Mouse (Mus musculus) midbrain, embryonic 10.5 days (tissue): Measurements from ENCODE around the gene Maml1. TPM values are rescaled to one million over a fixed set of nuclear protein-coding genes. Genes with fewer than 3 reads are reported as not detected.

ENCODE experiments used
- DNase-seq: peaks from one replicate; pipeline ENCODE4 v3.0.0-alpha.2; 2017; ENCODE audit warnings: low spot score
- H3K27ac ChIP-seq: fragments of 300-500 bp; sonication (generic); replicated peaks from 2 replicates; pipeline ENCODE4 v1.5.1; 2016; ENCODE audit warnings: mild to moderate bottlenecking
- H3K27me3 ChIP-seq: fragments of 300-500 bp; sonication (generic); 2 replicates; pipeline ENCODE4 v1.6.1; 2016; ENCODE audit warnings: low read depth, mild to moderate bottlenecking; ENCODE audit not compliant: poor library complexity, severe bottlenecking
- H3K36me3 ChIP-seq: fragments of 300-500 bp; sonication (generic); 2 replicates; pipeline ENCODE4 v1.6.1; 2016; ENCODE audit warnings: mild to moderate bottlenecking, moderate library complexity
- H3K4me1 ChIP-seq: fragments of 300-500 bp; sonication (generic); 2 replicates; pipeline ENCODE4 v1.6.1; 2016
- H3K4me3 ChIP-seq: fragments of 300-500 bp; sonication (generic); 2 replicates; pipeline ENCODE4 v1.5.1; 2016; ENCODE audit warnings: mild to moderate bottlenecking, moderate library complexity
- H3K9me3 ChIP-seq: fragments of 300-500 bp; sonication (generic); replicated peaks from 2 replicates; pipeline ENCODE4 v1.6.1; 2016; ENCODE audit warnings: mild to moderate bottlenecking
- WGBS: fragments of 180-500 bp; shearing (Covaris S2); methylation state at CpG from one replicate; pipeline ENCODE4 v1.1.7; 2016; 5-methylcytosine and 5-hydroxymethylcytosine counted together
- polyA plus RNA-seq: library from polyadenylated mRNA; unstranded; fragments of >200 nt; fragmentation: Nextera tagmentation; extraction: Ambion mirVana; gene quantifications from 2 replicates; pipeline ENCODE4 v1.2.1, GENCODE M21; 2016

Gene Maml1
- polyA plus RNA-seq, 1 experiment from 2014 or later, result 5.6 TPM

GRCm38 (mm10) chr11:50252166-50252565, 39.9 kb downstream of the Maml1 start:
- H3K4me1 ChIP-seq, result peaks cover 13% of the 10 kb centered on the region; the same call in 1 of the 2 replicates

GRCm38 (mm10) chr11:50248473-50249171, 43.5 kb downstream of the Maml1 start:
- DNase-seq, result no peak
- H3K36me3 ChIP-seq, result no peaks in the 10 kb centered on the region
- no peaks in the 10 kb centered on the region for H3K27me3 ChIP-seq
- WGBS, result 85% methylated on average over 7 of the region's 7 CpGs
- no peaks in the 10 kb centered on the region for H3K9me3 ChIP-seq
- H3K4me1 ChIP-seq, result peaks cover 13% of the 10 kb centered on the region; the same call in 1 of the 2 replicates
- no peak overlapping the region for H3K27ac ChIP-seq
- H3K4me3 ChIP-seq, result no peak overlapping the region

More at GRCm38 (mm10) chr11:50252166-50252565, 39.9 kb downstream of the Maml1 start:
- H3K4me3 ChIP-seq, result no peak overlapping the region
- H3K27me3 ChIP-seq, result no peaks in the 10 kb centered on the region
- H3K27ac ChIP-seq, result peak overlapping the region; percentile 46; the same call in 1 of the 2 replicates
- H3K36me3 ChIP-seq, result peaks cover 20% of the 10 kb centered on the region
- 72% methylated on average over 3 of the region's 3 CpGs for WGBS
- no peaks in the 10 kb centered on the region for H3K9me3 ChIP-seq
- DNase-seq, result no peak

DNA sequence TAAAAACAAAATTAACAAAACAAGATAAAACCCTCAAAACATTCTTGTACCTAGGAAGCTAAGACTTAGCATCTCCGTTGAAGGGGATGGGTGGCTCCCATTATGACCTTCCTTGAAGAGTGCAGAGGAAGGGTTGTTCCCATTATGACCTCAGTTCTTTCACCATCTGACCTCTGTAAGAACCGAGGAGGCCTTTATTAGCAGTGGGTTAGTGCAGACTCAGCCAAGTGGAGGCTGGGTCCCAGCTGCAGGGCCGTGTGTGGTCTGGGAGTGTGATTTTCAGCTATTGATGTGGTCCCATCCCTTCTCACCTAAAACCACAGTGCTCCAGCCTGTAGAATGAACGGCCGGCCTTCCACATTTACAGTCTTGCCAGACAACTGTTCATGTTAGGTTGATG, 46.8 kb downstream of the Maml1 start:
- no peaks in the 10 kb centered on the region for H3K27me3 ChIP-seq
- WGBS, result 77% methylated on average over 5 of the region's 5 CpGs
- no peak overlapping the region for H3K4me3 ChIP-seq
- no peaks in the 10 kb centered on the region for H3K9me3 ChIP-seq
- H3K36me3 ChIP-seq, result no peaks in the 10 kb centered on the region
- H3K4me1 ChIP-seq, result no peaks in the 10 kb centered on the region
- DNase-seq, result no peak
- H3K27ac ChIP-seq, result no peak overlapping the region

GRCm38 (mm10) chr11:50243926-50244325, 48.2 kb downstream of the Maml1 start:
- WGBS, result 90% methylated on average over 6 of the region's 6 CpGs
- H3K27ac ChIP-seq, result no peak overlapping the region
- no peak for DNase-seq
- H3K4me1 ChIP-seq, result no peaks in the 10 kb centered on the region
- H3K9me3 ChIP-seq, result no peaks in the 10 kb centered on the region
- peaks cover 9% of the 10 kb centered on the region for H3K27me3 ChIP-seq
- no peaks in the 10 kb centered on the region for H3K36me3 ChIP-seq
- H3K4me3 ChIP-seq, result no peak overlapping the region

DNA sequence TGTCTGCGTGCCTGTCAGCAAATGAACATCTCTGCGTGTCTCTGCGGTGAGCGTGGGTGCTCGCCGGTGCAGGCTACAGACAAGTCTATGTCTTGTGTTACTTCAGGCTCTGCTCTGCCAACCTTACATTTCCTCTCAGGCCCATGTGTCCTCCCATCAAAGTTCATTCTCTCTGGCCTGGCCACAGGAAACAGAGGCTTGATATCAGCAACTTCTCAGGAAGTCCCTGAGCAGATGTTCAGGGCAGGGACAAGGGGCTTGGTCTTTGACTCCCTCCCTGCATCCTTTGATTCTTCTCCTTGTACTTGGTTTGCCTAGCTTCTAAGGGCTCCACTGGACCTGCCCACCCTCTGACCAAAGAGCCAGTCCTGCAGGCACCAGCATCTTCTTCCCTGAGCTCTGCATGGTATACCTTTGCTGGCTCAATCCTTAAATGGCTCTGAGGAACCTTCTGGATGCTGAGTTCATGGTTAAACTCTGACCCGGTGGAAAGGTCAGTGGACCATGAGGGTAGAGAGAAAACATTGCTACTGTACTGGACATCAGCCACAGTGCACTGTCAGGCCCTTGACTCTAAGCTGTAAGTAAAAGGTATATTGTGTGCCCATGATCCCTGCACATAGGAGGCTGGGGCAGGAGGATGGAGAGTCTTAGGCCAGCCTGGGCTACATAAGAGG, 51.7 kb downstream of the Maml1 start:
- 90% methylated on average over 7 of the region's 7 CpGs for WGBS
- Histone ChIP-seq H3K27ac (no peak overlapping the region), H3K4me1 (peaks cover 21% of the 10 kb centered on the region), H3K36me3 (0 out of 2 replicates have a peak, but pooled peaks cover 1% of the 10 kb centered on the region), H3K9me3 (no peaks in the 10 kb centered on the region), H3K4me3 (no peak overlapping the region), H3K27me3 (peaks cover 44% of the 10 kb centered on the region)
- DNase-seq, result no peak

GRCm38 (mm10) chr11:50238821-50239791, 53.0 kb downstream of the Maml1 start:
- Histone ChIP-seq H3K36me3 (peaks cover 14% of the 10 kb centered on the region), H3K9me3 (no peaks in the 10 kb centered on the region), H3K27ac (no peak overlapping the region), H3K27me3 (peaks cover 53% of the 10 kb centered on the region), H3K4me1 (peaks cover 21% of the 10 kb centered on the region), H3K4me3 (no peak overlapping the region)
- DNase-seq, result no peak
- 94% methylated on average over 9 of the region's 9 CpGs for WGBS

DNA sequence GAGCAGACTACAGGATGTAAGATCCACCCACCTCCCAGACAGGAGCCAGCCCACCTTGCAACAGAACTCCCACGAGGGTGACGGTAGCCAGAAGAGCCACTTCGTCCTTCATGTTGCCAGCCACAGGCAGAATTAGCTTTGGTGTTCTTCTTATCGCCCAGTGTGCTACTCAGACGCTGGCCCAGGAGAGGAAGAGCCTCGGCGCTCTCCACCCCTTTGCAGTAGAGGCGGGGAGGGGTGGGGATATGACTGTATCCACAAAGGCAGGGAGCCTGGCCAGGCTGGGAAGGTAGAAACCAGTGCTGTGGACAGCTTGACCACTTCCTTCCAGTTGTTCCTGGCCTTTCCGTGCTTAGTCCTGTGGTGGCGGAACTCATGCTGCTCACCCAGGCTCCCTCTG, 53.8 kb downstream of the Maml1 start, which contains the start of gene Ltc4s:
Gene Ltc4s (minus strand): TSS at position 293 of the 400 bp plus-strand sequence.
- 46% methylated on average over 10 of the region's 10 CpGs for WGBS
- Histone ChIP-seq H3K27ac (no peak within 1 kb of the TSS), H3K4me1 (peaks cover 21% of the 10 kb centered on the region), H3K9me3 (no peaks in the 10 kb centered on the region), H3K27me3 (peaks cover 55% of the 10 kb centered on the region), H3K4me3 (peak within 1 kb of the TSS; percentile 77), H3K36me3 (peaks cover 22% of the 10 kb centered on the region)
- DNase-seq, result no peak

DNA sequence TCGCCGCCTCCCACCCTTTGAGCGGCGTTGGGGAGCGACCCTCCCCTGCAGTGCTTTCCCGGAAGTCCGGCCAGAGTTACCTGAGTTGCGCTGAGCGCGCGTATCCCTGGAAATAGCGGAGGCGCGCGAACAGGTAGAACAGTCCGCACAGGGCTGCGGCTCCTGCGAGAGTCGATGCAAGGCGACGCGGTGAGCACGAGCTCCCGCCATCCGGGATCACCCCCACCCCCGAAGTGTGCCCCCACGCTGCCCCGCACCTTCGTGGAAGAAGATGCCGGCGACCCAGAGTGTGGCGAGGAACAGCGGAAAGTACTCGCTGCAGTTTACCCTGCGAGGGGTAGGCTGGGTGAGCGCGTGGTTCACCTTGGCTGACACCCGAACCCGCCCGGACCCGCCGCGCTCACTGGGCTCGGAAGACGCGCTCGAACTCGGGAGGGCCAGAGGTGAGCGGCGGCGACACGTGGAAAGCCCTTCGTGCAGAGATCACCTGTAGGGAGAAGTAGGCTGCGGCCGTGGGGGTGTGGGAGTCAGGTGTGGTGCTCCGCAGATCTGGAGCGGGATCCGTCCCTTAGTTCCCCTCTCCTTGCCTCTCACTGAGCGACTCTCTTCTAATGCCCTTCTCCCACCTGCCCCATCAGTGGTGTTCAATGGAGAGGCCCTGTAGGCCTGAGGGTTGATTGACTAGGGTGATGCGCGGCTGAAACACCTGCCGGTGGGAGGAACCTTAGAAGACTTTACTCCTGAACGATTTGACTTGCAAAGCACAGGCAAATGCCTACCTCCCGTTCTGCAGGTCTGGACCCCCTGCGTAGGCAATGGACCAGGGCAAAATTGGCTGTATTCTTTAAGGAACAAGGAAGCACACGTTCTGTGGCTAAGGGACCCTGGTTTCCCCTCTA, 54.9 kb downstream of the Maml1 start:
- H3K4me3 ChIP-seq, result peak overlapping the region; percentile 77
- H3K9me3 ChIP-seq, result no peaks in the 10 kb centered on the region
- 1% methylated on average over 66 of the region's 66 CpGs for WGBS
- peaks cover 21% of the 10 kb centered on the region for H3K4me1 ChIP-seq
- peaks cover 55% of the 10 kb centered on the region for H3K27me3 ChIP-seq
- peak overlapping the region; percentile 64; the same call in 1 of the 2 replicates for H3K27ac ChIP-seq
- no peak for DNase-seq
- peaks cover 33% of the 10 kb centered on the region for H3K36me3 ChIP-seq

- peaks cover 55% of the 10 kb centered on the region for H3K27me3 ChIP-seq
- peaks cover 23% of the 10 kb centered on the region for H3K4me1 ChIP-seq
- peaks cover 40% of the 10 kb centered on the region for H3K36me3 ChIP-seq
- WGBS, result under 1% methylated on average over 27 of the region's 27 CpGs
- peak overlapping the region; percentile 64 for H3K27ac ChIP-seq
- peak overlapping the region; percentile 77 for H3K4me3 ChIP-seq
- DNase-seq, result peak; percentile 87
- no peaks in the 10 kb centered on the region for H3K9me3 ChIP-seq
Observed at GRCm38 (mm10) chr11:50236540-50236936, 55.6 kb downstream of the Maml1 start.

DNA sequence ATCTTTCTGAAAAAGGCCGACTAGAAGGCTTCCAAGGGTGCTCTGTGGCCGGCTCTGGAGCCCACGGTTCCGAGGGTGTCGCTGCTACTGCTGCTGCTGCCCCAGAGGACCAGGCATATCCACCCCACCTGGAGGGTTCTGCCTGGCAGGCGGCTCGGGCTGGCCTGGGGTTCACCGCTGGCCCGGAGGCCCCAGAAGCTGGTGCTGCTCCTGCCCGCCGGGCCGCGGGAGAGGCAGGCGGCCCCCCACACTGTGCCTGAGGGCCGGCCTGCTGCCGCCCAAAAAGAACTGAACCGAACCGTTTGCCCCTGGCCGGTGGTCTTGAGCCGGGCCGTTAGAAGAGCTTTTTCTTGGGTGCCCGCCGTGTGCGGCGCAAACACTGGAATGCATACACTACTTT, 57.5 kb downstream of the Maml1 start:
- WGBS, result 95% methylated on average over 25 of the region's 25 CpGs

DNA sequence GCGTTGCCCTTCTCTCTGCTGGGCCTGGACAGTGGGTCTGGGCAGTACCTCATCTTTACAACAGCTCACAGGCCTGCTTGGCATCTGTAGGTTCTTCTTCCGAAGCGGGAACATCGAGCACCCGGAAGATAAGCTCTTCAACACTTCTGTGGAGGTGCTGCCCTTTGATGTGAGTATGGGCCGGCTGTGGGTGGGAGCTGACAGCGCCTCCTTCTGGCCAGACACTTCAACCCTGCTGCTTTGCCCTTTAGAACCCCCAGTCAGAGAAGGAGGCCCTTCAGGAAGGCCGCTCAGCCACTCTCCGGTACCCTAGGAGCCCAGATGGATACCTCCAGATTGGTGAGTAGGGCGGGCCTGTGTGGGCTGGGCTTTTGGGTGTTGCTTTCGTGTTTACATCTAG, 58.1 kb downstream of the Maml1 start:
- 86% methylated on average over 11 of the region's 11 CpGs for WGBS
- Histone ChIP-seq H3K4me3 (no peak overlapping the region), H3K27ac (no peak overlapping the region), H3K9me3 (no peaks in the 10 kb centered on the region), H3K36me3 (peaks cover 45% of the 10 kb centered on the region), H3K27me3 (peaks cover 68% of the 10 kb centered on the region), H3K4me1 (peaks cover 44% of the 10 kb centered on the region)
- DNase-seq, result no peak

More for the DNA sequence above, 57.5 kb downstream of the Maml1 start:
- Histone ChIP-seq H3K4me1 (peaks cover 37% of the 10 kb centered on the region), H3K4me3 (no peak overlapping the region), H3K27ac (no peak overlapping the region), H3K36me3 (peaks cover 45% of the 10 kb centered on the region), H3K9me3 (no peaks in the 10 kb centered on the region), H3K27me3 (peaks cover 68% of the 10 kb centered on the region)
- DNase-seq, result no peak
